Mouse (Mus musculus): ENCODE data around the gene Serpinb2.

Gene Serpinb2

DNA sequence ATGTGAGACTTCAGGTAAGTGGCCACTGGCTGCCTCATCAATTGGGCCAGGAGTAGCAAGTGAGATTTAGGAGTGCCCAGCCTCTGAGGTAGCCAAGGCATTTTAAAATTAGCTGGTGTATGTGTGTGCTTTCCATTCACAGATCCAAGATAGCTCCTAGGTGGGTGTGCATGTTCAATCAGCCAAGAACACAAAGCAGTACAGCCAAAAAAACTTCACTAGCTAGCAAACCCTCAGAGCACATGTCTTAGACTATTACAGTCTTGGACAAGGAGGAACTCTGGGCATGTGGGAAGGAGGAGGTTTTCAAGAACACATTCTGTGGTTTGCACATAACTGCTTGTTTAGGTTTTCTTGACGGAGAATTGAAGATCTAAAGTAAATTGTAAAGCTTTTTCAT, 70.0 kb downstream of the Serpinb2 start:
- DNase-seq (ENCODE audit: low read depth, low spot score): no peak

DNA sequence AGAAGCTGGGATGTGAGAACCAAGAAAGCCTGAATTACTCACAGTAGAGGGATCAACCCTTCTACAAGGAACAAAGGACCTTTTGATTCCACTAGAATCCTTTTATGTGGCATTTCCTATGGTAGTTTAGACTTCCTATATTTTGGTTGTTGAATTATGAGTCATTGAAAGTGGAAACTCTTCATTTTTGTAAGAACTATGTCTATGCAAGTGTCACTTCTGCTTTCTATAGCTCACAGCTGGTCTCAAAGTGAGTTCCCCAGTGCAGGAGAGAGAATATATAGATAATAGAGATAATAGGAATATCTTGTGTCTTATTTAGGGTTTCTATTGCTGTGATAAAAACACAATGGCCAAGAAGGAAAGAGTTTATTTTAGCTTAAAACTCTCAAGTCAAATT, 71.7 kb downstream of the Serpinb2 start:
- no peak for DNase-seq (ENCODE audit: low read depth, low spot score)

DNA sequence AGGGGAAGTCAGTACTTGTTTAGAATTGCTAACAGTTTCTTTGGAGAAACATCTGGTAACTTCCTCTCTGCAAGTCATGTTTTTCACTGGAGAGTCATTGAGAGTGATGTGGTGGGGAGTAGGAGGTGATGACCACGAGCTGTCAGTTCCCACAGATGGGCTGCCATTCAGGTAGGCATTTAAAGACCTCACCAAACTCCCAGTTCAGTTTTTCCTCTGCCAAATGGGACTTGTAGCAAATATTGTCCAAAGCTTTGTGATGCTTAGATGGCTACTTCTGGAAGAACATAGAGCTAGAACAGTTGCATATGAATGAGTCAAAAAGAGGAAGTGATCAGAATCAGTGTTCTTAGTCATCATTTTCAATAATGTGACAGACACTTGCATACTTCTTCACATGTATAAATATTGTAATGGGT, 72.7 kb downstream of the Serpinb2 start:
- DNase-seq (ENCODE audit: low read depth, low spot score): no peak

DNA sequence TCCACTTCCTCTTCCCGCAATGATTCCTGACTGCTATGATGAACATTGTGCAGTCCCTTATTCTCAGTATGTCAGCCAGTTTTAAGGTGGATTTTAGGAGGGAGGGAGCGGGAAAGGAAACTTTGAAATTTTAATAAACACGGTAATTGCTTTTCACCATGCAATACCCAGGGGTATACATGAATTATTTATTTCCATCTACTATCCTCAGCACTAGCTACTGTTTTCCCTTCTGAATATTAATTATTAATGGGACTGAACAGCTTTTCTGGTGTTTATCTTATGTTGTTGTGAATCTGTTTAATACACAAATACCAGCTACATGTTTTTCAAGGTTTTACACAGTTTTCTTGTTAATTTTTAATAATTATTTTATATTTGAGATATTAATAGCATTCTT, 73.7 kb downstream of the Serpinb2 start:
- no peak for DNase-seq (ENCODE audit: low read depth, low spot score)
